Mouse (Mus musculus): ENCODE data around the gene a.
"Not testable (repeated sequence)": the region's sequence is repeated elsewhere in the genome, so short reads cannot be mapped to it uniquely, and the experiment has no call there.

Gene a

GRCm38 (mm10) chr2:154991411-154991810 lies 200.2 kb downstream of the a start:
- DNase-seq (ENCODE audit: low spot score): no peak

GRCm38 (mm10) chr2:154992083-154992482 lies 200.9 kb downstream of the a start:
- no peak for DNase-seq (ENCODE audit: low spot score)

GRCm38 (mm10) chr2:155005491-155005890 lies 214.3 kb downstream of the a start:
- DNase-seq (ENCODE audit: low spot score): no peak

GRCm38 (mm10) chr2:155011086-155011656 lies 220.0 kb downstream of the a start:
- DNase-seq (ENCODE audit: low spot score): no peak

GRCm38 (mm10) chr2:155012991-155013390 lies 221.8 kb downstream of the a start:
- DNase-seq (ENCODE audit: low spot score): no peak

GRCm38 (mm10) chr2:155016751-155017150 lies 225.5 kb downstream of the a start:
- DNase-seq (ENCODE audit: low spot score): not testable (repeated sequence)

- peak; percentile 30 for DNase-seq (ENCODE audit: low spot score)
Observed at GRCm38 (mm10) chr2:155018251-155018755, 227.1 kb downstream of the a start, which contains the start of gene Gm14226. Gene Gm14226, plus strand, starts transcription at chr2:155018266.

GRCm38 (mm10) chr2:155018762-155019641 lies 227.8 kb downstream of the a start:
- peak; percentile 90 for DNase-seq (ENCODE audit: low spot score)

GRCm38 (mm10) chr2:155019673-155020072 lies 228.5 kb downstream of the a start:
- DNase-seq (ENCODE audit: low spot score): peak; percentile 99

GRCm38 (mm10) chr2:155020247-155020826 lies 229.1 kb downstream of the a start:
- DNase-seq (ENCODE audit: low spot score): not testable (repeated sequence)

- DNase-seq (ENCODE audit: low spot score): no peak
Observed at GRCm38 (mm10) chr2:155030831-155031230, 239.6 kb downstream of the a start.

- no peak for DNase-seq (ENCODE audit: low spot score)
Observed at GRCm38 (mm10) chr2:155032938-155033710, 241.9 kb downstream of the a start.

- no peak for DNase-seq (ENCODE audit: low spot score)
Observed at GRCm38 (mm10) chr2:155039956-155040355, 248.8 kb downstream of the a start.

GRCm38 (mm10) chr2:155044542-155044941 lies 253.3 kb downstream of the a start:
- no peak for DNase-seq (ENCODE audit: low spot score)

GRCm38 (mm10) chr2:155045075-155045474 lies 253.9 kb downstream of the a start:
- DNase-seq (ENCODE audit: low spot score): no peak

GRCm38 (mm10) chr2:155046803-155047202 lies 255.6 kb downstream of the a start:
- no peak for DNase-seq (ENCODE audit: low spot score)

GRCm38 (mm10) chr2:155047452-155048178 lies 256.4 kb downstream of the a start:
- DNase-seq (ENCODE audit: low spot score): peak; percentile 52

- peak; percentile 37 for DNase-seq (ENCODE audit: low spot score)
Observed at GRCm38 (mm10) chr2:155050108-155050503, 258.9 kb downstream of the a start.

- DNase-seq (ENCODE audit: low spot score): peak; percentile 98
Observed at GRCm38 (mm10) chr2:155050504-155051236, 259.5 kb downstream of the a start.

- no peak for DNase-seq (ENCODE audit: low spot score)
Observed at GRCm38 (mm10) chr2:155051622-155052351, 260.6 kb downstream of the a start.
